Mouse (Mus musculus) bone marrow macrophage, adult 2 months (primary cell): ENCODE measurements around the gene Ankrd2. TPM values are rescaled to one million over a fixed set of nuclear protein-coding genes. Genes with fewer than 3 reads are reported as not detected.
A peak's percentile ranks its signal among the peaks of the same experiment; 100 is the strongest.
"Not testable (repeated sequence)": the region's sequence is repeated elsewhere in the genome, so short reads cannot be mapped to it uniquely, and the experiment has no call there.

Experiments
- H3K27ac ChIP-seq: 2 replicates; pipeline ENCODE4 v1.5.1; 2012; ENCODE audit warnings: low read depth, low read length; ENCODE audit not compliant: insufficient read depth
- H3K4me1 ChIP-seq: 2 replicates; pipeline ENCODE4 v1.6.1; 2012; ENCODE audit warnings: low read length; ENCODE audit not compliant: control insufficient read depth, insufficient read depth
- H3K4me3 ChIP-seq: 2 replicates; pipeline ENCODE4 v1.5.1; 2012; ENCODE audit warnings: mild to moderate bottlenecking, low read length, moderate library complexity; ENCODE audit not compliant: insufficient read depth
- CTCF ChIP-seq: IDR thresholded peaks from 2 replicates; pipeline ENCODE4 v1.5.1; 2012; ENCODE audit warnings: low read depth, mild to moderate bottlenecking, low read length, moderate library complexity
- POLR2A ChIP-seq: IDR thresholded peaks from 2 replicates; pipeline ENCODE4 v1.6.1; 2012; ENCODE audit warnings: mild to moderate bottlenecking, low read depth, low read length, borderline replicate concordance
- polyA plus RNA-seq: library from polyadenylated mRNA; stranded (reverse); fragments of >200 nt; gene quantifications from 2 replicates; pipeline ENCODE4 v1.2.4, GENCODE M21; 2012; ENCODE audit not compliant: missing spikeins, insufficient read depth, insufficient read length

Ankrd2 gene
- polyA plus RNA-seq, 1 experiment, result not detected

DNA sequence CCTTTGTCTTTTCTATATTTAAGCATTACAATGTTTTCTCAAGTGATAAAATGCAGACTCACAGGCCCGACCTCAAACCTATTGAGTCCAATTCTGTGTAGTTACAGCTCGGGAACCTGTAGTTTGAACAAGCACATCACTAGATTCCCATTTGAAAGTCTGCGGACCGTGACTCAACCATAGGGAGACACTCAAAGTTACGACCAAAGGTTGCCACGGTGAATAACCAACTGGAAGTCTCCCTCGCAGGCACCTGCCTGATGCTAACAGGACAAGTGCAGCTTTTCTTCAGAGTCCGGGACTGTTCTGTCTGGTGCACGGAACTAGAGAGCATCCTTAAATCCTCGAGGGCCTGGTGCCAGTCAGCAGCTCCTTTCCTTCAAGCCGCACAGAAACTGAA, 44.7 kb downstream of the Ankrd2 start:
- H3K27ac ChIP-seq, result no peak overlapping the region
- peaks cover 33% of the 10 kb centered on the region for H3K4me1 ChIP-seq
- TF ChIP-seq POLR2A, result no peak
- TF ChIP-seq CTCF, result no peak
- H3K4me3 ChIP-seq, result no peak overlapping the region

GRCm38 (mm10) chr19:42081613-42082012, 45.8 kb downstream of the Ankrd2 start:
- H3K27ac ChIP-seq, H3K4me3 ChIP-seq: not testable (repeated sequence)
- H3K4me1 ChIP-seq, result peaks cover 33% of the 10 kb centered on the region

GRCm38 (mm10) chr19:42085690-42086089, 49.9 kb downstream of the Ankrd2 start:
- no peak overlapping the region for H3K27ac ChIP-seq
- peaks cover 7% of the 10 kb centered on the region for H3K4me1 ChIP-seq
- H3K4me3 ChIP-seq, result no peak overlapping the region
- TF ChIP-seq POLR2A (no peak), CTCF (no peak)

DNA sequence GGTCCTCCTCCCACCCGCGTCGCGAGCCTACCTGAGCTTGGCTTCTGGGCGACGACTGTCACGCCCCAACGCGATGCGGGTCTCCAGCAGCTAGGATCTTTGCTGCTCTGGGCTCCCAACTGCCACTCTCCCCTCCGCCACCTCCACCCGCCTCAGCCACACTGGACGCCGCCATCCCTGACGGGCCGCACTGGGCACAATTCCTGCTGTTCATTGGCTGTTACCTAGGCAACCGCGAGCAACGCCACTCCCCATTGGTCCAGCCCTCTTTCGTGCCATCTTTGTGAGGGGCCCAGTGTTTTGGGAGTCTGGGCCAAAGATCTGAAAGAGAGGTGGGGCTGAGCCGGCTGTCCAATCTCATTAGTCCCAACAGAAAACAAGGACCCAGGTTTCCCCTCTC, 50.4 kb downstream of the Ankrd2 start, which contains the start of gene Morn4:
Gene Morn4 (minus strand): TSS at position 192 of the 400 bp plus-strand sequence.
- Histone ChIP-seq H3K4me3 (no peak within 1 kb of the TSS), H3K27ac (no peak within 1 kb of the TSS), H3K4me1 (peaks cover 4% of the 10 kb centered on the region)
- no peak for TF ChIP-seq POLR2A
- TF ChIP-seq CTCF, result no peak

GRCm38 (mm10) chr19:42089103-42089747, 53.4 kb downstream of the Ankrd2 start:
- Histone ChIP-seq H3K4me1 (peaks cover 22% of the 10 kb centered on the region), H3K4me3 (peak overlapping the region; percentile 45), H3K27ac (peak overlapping the region; percentile 92)
- TF ChIP-seq POLR2A, result no peak

GRCm38 (mm10) chr19:42089748-42090595, 54.2 kb downstream of the Ankrd2 start, which contains the start of gene Pi4k2a:
Pi4k2a (plus strand) TSS chr19:42090470.
- Histone ChIP-seq H3K4me3 (peak within 1 kb of the TSS; percentile 87), H3K4me1 (peaks cover 27% of the 10 kb centered on the region), H3K27ac (peak within 1 kb of the TSS; percentile 92)
- TF ChIP-seq POLR2A, result no peak
- no peak for TF ChIP-seq CTCF

DNA sequence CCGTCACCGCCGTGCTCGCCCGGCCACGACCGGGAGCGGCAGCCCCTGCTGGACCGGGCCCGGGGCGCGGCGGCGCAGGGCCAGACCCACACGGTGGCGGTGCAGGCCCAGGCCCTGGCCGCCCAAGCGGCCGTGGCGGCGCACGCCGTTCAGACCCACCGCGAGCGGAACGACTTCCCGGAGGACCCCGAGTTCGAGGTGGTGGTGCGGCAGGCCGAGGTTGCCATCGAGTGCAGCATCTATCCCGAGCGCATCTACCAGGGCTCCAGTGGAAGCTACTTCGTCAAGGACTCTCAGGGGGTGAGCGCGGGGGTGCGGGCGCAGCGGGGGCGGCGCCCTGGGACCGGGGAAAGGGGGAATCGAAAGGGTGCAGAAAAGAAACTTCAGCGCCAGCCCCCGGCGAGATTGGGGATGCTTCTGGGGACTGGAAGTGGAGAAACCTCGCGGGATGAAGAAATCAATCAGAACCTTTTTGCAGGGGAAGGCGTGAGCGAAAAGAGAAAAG, 54.9 kb downstream of the Ankrd2 start:
- Histone ChIP-seq H3K4me3 (peak overlapping the region; percentile 87), H3K27ac (peak overlapping the region; percentile 90), H3K4me1 (peaks cover 27% of the 10 kb centered on the region)
- TF ChIP-seq CTCF (no peak), POLR2A (no peak)

Other genes with a start within 250 kb of the Ankrd2 start
- 67.7 and 73.9 TPM in 2 replicates for gene Arhgap19, start 234.0 kb upstream of the Ankrd2 start, polyA plus RNA-seq
- 6.3 and 7.7 TPM in 2 replicates for gene Frat1, start 206.0 kb upstream of the Ankrd2 start, polyA plus RNA-seq
- 4.4 and 4.5 TPM in 2 replicates for gene Frat2, start 187.9 kb upstream of the Ankrd2 start, polyA plus RNA-seq
- gene Rrp12, start 139.8 kb upstream of the Ankrd2 start, polyA plus RNA-seq, result 2.1 TPM in 2 replicates
- 256 and 259 TPM in 2 replicates for gene Pgam1, start 124.1 kb upstream of the Ankrd2 start, polyA plus RNA-seq
- gene Exosc1, start 102.6 kb upstream of the Ankrd2 start, polyA plus RNA-seq, result 17.8 and 19.0 TPM in 2 replicates
- 43.9 and 44.3 TPM in 2 replicates for gene Zdhhc16, start 102.5 kb upstream of the Ankrd2 start, polyA plus RNA-seq
- gene Mms19, start 54.8 kb upstream of the Ankrd2 start, polyA plus RNA-seq, result 43.7 and 57.0 TPM in 2 replicates
- gene Ubtd1, start 54.2 kb upstream of the Ankrd2 start, polyA plus RNA-seq, result 44.1 and 46.7 TPM in 2 replicates
- 1.9 and 2.3 TPM in 2 replicates for gene Hoga1, start 9.6 kb downstream of the Ankrd2 start, polyA plus RNA-seq
- gene 4933411K16Rik, start 16.2 kb downstream of the Ankrd2 start, polyA plus RNA-seq, result 0.54 TPM in 1 of 2 replicates, not detected in the other
- gene Morn4, start 50.4 kb downstream of the Ankrd2 start, polyA plus RNA-seq, result 1.3 and 1.4 TPM in 2 replicates
- gene Pi4k2a, start 54.5 kb downstream of the Ankrd2 start, polyA plus RNA-seq, result 42.6 and 44.6 TPM in 2 replicates
- 16.9 and 21.3 TPM in 2 replicates for gene Avpi1, start 93.1 kb downstream of the Ankrd2 start, polyA plus RNA-seq
- 32.4 TPM in 2 replicates for gene Marveld1, start 111.4 kb downstream of the Ankrd2 start, polyA plus RNA-seq
- 30.7 and 32.3 TPM in 2 replicates for gene Zfyve27, start 128.0 kb downstream of the Ankrd2 start, polyA plus RNA-seq
- not detected in 2 replicates for gene Sfrp5, start 166.3 kb downstream of the Ankrd2 start, polyA plus RNA-seq
- not detected in 2 replicates for gene Golga7b, start 211.6 kb downstream of the Ankrd2 start, polyA plus RNA-seq